Mouse (Mus musculus) ES-Bruce4 (cell line): ENCODE results near the gene Rpusd3. TPM values are rescaled to one million over a fixed set of nuclear protein-coding genes. Genes with fewer than 3 reads are reported as not detected.
A peak's percentile ranks its signal among the peaks of the same experiment; 100 is the strongest.

Experiments
- H3K27ac ChIP-seq: 2 replicates; pipeline ENCODE4 v1.5.1; 2012; ENCODE audit warnings: low read length, inconsistent platforms; ENCODE audit not compliant: insufficient read depth
- H3K27me3 ChIP-seq: 2 replicates; pipeline ENCODE4 v1.6.1; 2012; ENCODE audit warnings: mild to moderate bottlenecking, low read length, inconsistent platforms; ENCODE audit not compliant: control insufficient read depth, poor library complexity, insufficient read depth, severe bottlenecking
- H3K36me3 ChIP-seq: 2 replicates; pipeline ENCODE4 v1.6.1; 2012; ENCODE audit warnings: inconsistent platforms, mild to moderate bottlenecking, low read length, moderate library complexity; ENCODE audit not compliant: control insufficient read depth, poor library complexity, insufficient read depth, severe bottlenecking
- H3K4me1 ChIP-seq: one replicate; pipeline ENCODE4 v1.8.1; 2011; ENCODE audit warnings: low read length; ENCODE audit not compliant: control insufficient read depth, insufficient read depth
- H3K4me3 ChIP-seq: 2 replicates; pipeline ENCODE4 v1.5.1; 2011; ENCODE audit warnings: low read depth, mild to moderate bottlenecking, low read length
- H3K9ac ChIP-seq: 2 replicates; pipeline ENCODE4 v1.6.1; 2012; ENCODE audit warnings: low read depth, mild to moderate bottlenecking, inconsistent platforms; ENCODE audit not compliant: poor library complexity, severe bottlenecking
- H3K9me3 ChIP-seq: replicated peaks from 2 replicates; pipeline ENCODE4 v1.6.1; 2012; ENCODE audit warnings: mild to moderate bottlenecking, low read length, inconsistent platforms; ENCODE audit not compliant: control insufficient read depth, poor library complexity, insufficient read depth, severe bottlenecking
- CTCF ChIP-seq: IDR thresholded peaks from one replicate; pipeline ENCODE4 v1.8.1; 2011; ENCODE audit warnings: low read depth, low read length
- EP300 ChIP-seq: IDR thresholded peaks from 2 replicates; pipeline ENCODE4 v1.6.1; 2011; ENCODE audit warnings: low read depth, low read length; ENCODE audit not compliant: insufficient read depth
- POLR2A ChIP-seq: IDR thresholded peaks from one replicate; pipeline ENCODE4 v1.8.1; 2011; ENCODE audit warnings: low read length; ENCODE audit not compliant: insufficient read depth
- polyA plus RNA-seq: library from polyadenylated mRNA; stranded (reverse); fragments of >200 nt; gene quantifications from 2 replicates; pipeline ENCODE4 v1.2.4, GENCODE M21; 2011; ENCODE audit warnings: low read depth; ENCODE audit not compliant: missing spikeins, insufficient read depth, insufficient read length

Gene Rpusd3
- polyA plus RNA-seq, 1 experiment: 13.8 TPM

DNA sequence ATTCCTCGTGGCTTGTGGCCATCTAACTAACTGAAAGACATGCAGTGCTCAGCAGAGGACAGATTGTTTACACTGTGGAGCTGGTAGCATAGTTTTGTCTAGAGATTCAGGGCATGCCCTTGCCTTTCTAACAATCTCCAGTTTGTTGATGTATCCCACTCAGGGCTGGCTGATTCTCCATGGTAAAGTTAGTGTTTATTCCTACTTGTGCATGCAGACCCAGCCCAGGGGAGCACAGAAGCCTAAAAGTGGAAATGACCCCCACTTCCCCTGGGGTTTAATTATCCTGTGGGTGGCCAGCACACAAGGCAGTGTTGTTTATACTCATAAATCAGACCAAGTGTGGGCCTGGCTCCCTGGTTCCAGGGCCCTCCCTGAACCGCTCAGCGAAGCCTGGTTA lies 33.1 kb downstream of the Rpusd3 start:
- Histone ChIP-seq H3K4me1 (no peaks in the 10 kb centered on the region), H3K4me3 (no peak overlapping the region), H3K36me3 (peaks cover 69% of the 10 kb centered on the region), H3K9me3 (no peaks in the 10 kb centered on the region), H3K27ac (no peak overlapping the region), H3K27me3 (no peaks in the 10 kb centered on the region), H3K9ac (no peak overlapping the region)
- TF ChIP-seq EP300 (no peak), CTCF (no peak), POLR2A (no peak)

DNA sequence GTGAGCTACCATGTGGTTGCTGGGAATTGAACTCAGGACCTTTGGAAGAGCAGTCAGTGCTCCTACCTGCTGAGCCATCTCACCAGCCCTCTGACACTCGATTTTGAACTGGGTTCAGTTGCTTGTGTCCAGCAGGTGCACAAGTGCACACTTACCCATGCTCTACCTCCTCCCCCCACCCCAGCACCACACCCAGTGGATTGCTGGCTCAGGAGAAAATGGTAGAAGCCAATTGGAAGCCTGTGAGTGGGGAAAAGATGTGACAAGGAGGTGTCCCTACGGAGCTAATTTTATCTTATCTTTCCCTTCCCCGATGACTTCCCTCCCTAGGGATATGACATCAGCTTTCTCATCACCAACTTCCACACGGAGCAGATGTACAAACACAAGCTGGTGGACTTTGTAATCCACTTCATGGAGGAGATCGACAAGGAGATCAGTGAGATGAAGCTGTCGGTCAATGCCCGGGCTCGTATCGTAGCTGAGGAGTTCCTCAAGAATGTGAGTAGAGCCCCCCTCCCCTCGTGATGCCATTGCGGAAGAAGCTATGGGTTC lies 33.9 kb downstream of the Rpusd3 start:
- Histone ChIP-seq H3K4me3 (no peak overlapping the region), H3K36me3 (peaks cover 74% of the 10 kb centered on the region), H3K27me3 (no peaks in the 10 kb centered on the region), H3K27ac (no peak overlapping the region), H3K9ac (no peak overlapping the region), H3K4me1 (no peaks in the 10 kb centered on the region), H3K9me3 (no peaks in the 10 kb centered on the region)
- TF ChIP-seq POLR2A: no peak
- no peak for TF ChIP-seq CTCF
- TF ChIP-seq EP300: no peak

- Histone ChIP-seq H3K27me3 (no peaks in the 10 kb centered on the region), H3K9ac (no peak overlapping the region), H3K36me3 (peaks cover 67% of the 10 kb centered on the region), H3K4me3 (no peak overlapping the region), H3K4me1 (no peaks in the 10 kb centered on the region), H3K9me3 (no peaks in the 10 kb centered on the region), H3K27ac (no peak overlapping the region)
- TF ChIP-seq EP300 (no peak), CTCF (no peak), POLR2A (no peak)
Observed at GRCm38 (mm10) chr6:113384351-113384927, 34.7 kb downstream of the Rpusd3 start.

- peaks cover 45% of the 10 kb centered on the region for H3K36me3 ChIP-seq
- no peak overlapping the region for H3K4me3 ChIP-seq
- H3K27ac ChIP-seq: no peak overlapping the region
- no peaks in the 10 kb centered on the region for H3K9me3 ChIP-seq
- TF ChIP-seq CTCF (no peak), POLR2A (no peak), EP300 (no peak)
- peaks cover 2% of the 10 kb centered on the region for H3K4me1 ChIP-seq
- no peaks in the 10 kb centered on the region for H3K27me3 ChIP-seq
- H3K9ac ChIP-seq: no peak overlapping the region
Observed at GRCm38 (mm10) chr6:113380480-113380879, 38.7 kb downstream of the Rpusd3 start.

DNA sequence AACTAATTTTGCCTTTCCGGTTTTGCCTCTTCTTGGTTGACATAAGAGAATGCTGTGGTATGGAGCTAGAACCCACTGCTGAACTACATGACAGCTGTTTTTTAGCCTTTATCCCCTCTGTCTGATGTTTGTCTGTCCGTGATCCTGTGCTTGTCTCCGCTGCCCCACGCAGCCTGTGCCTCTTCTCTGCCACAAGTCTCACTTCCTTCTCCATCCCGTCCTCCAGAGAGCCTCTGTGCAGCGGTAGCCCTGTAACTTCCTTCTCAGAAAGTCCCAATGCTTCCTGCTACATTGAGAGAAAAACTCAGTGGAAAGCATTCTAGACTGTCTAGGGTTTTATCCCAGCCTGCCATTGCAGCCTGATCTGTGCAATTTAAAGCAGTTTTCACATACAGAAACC lies 39.9 kb downstream of the Rpusd3 start:
- Histone ChIP-seq H3K9ac (peak overlapping the region; percentile 78; the same call in 1 of the 2 replicates), H3K27me3 (no peaks in the 10 kb centered on the region), H3K27ac (no peak overlapping the region), H3K4me3 (peak overlapping the region; percentile 14; the same call in 1 of the 2 replicates), H3K9me3 (no peaks in the 10 kb centered on the region), H3K36me3 (peaks cover 45% of the 10 kb centered on the region), H3K4me1 (peaks cover 2% of the 10 kb centered on the region)
- TF ChIP-seq EP300 (no peak), POLR2A (no peak), CTCF (no peak)

GRCm38 (mm10) chr6:113377496-113378385 lies 41.4 kb downstream of the Rpusd3 start, which contains the start of the genes Tada3 and Arpc4:
Gene Tada3 (minus strand): TSS chr6:113377883.
Gene Arpc4 (plus strand): TSS chr6:113378115.
- Histone ChIP-seq H3K27ac (peak within 1 kb of the TSS; percentile 76), H3K9ac (peak within 1 kb of the TSS; percentile 78), H3K4me3 (peak within 1 kb of the TSS; percentile 97), H3K4me1 (peaks cover 2% of the 10 kb centered on the region), H3K9me3 (no peaks in the 10 kb centered on the region), H3K27me3 (no peaks in the 10 kb centered on the region), H3K36me3 (peaks cover 36% of the 10 kb centered on the region)
- TF ChIP-seq EP300 (0 out of 2 replicates have a peak, but pooled peaks have one; percentile 16), CTCF (no peak)
